ENCODE assay signal across 8 mouse cellular contexts in genomic region chr17:7821553-7822186, GRCm38 (mm10). TPM values are rescaled to one million over a fixed set of nuclear protein-coding genes. Genes with fewer than 3 reads are reported as not detected.
DNase-seq lines count a peak whose midpoint lies in the region; ATAC-seq and TF ChIP-seq lines count a peak whose summit lies in the region.

No protein-coding gene starts in this region.

- TF ChIP-seq EP300 in liver, postnatal 0 days (IDR thresholded peaks at IDR 0.05; ENCODE audit: low read depth), result no peak

- no peak overlapping the region for H3K4me3 ChIP-seq in neural tube, embryonic 15.5 days (replicated peaks)
- no peak overlapping the region for H3K4me3 ChIP-seq in liver, postnatal 0 days (ENCODE audit: low read depth, low read length)

- no peak for ATAC-seq in neural tube, embryonic 15.5 days (ENCODE audit: low FRiP score)
- no peak for ATAC-seq in liver, postnatal 0 days

- H3K9me3 ChIP-seq in neural tube, embryonic 15.5 days (replicated peaks), result no peaks in the 10 kb centered on the region
- no peaks in the 10 kb centered on the region for H3K9me3 ChIP-seq in liver, postnatal 0 days (ENCODE audit: low read length)

- peak; percentile 72 for TF ChIP-seq CTCF in liver, postnatal 0 days (IDR thresholded peaks at IDR 0.05; ENCODE audit: low read depth)

- no peak overlapping the region for H3K27ac ChIP-seq in neural tube, embryonic 15.5 days (replicated peaks)
- H3K27ac ChIP-seq in liver, postnatal 0 days (ENCODE audit: low read depth), result no peak overlapping the region

- H3K27me3 ChIP-seq in neural tube, embryonic 15.5 days (replicated peaks), result peaks cover 23% of the 10 kb centered on the region
- H3K27me3 ChIP-seq in liver, postnatal 0 days (ENCODE audit: insufficient read depth, low read length), result peaks cover 7% of the 10 kb centered on the region

- no peak overlapping the region for H3K4me2 ChIP-seq in neural tube, embryonic 15.5 days
- no peak overlapping the region for H3K4me2 ChIP-seq in liver, postnatal 0 days (ENCODE audit: low read depth, low read length)

- no peak overlapping the region for H3K9ac ChIP-seq in neural tube, embryonic 15.5 days (replicated peaks)
- H3K9ac ChIP-seq in liver, postnatal 0 days (replicated peaks), result no peak overlapping the region

- H3K36me3 ChIP-seq in neural tube, embryonic 15.5 days, result no peaks in the 10 kb centered on the region
- H3K36me3 ChIP-seq in liver, postnatal 0 days (replicated peaks; ENCODE audit: insufficient read depth, low read length), result no peaks in the 10 kb centered on the region

- H3K4me1 ChIP-seq in neural tube, embryonic 15.5 days, result peaks cover 5% of the 10 kb centered on the region; the same call in 1 of the 2 replicates
- H3K4me1 ChIP-seq in liver, postnatal 0 days (ENCODE audit: insufficient read depth), result no peaks in the 10 kb centered on the region

- intact Hi-C loops in heart, postnatal 36 days (cut with DNase I), result loop anchor here (2.0 to 5.0 kb wide), 2 partner anchors 224 to 379 kb away; no protein-coding TSS in a partner anchor

- peak; percentile 51 to 78 for DNase-seq in cerebellum, postnatal 14 days
- no peak for DNase-seq in cerebellum, adult 11-12 months
- peak; percentile 47 for DNase-seq in neural tube, embryonic 10.5 days (ENCODE audit: extremely low spot score, low spot score)
- DNase-seq in c-Kit-positive CD71-positive TER-119-negative erythroid progenitor cells, embryonic 14.5 days (ENCODE audit: low read depth), result peak; percentile 0
- DNase-seq in heart, postnatal 36 days, result peak; percentile 63 to 72
- DNase-seq in liver, postnatal 0 days, result peak; percentile 33
- DNase-seq in thymus, postnatal 14 days, result peak; percentile 29

- 34% methylated on average over 17 of the region's 17 CpGs for WGBS in neural tube, embryonic 15.5 days
- WGBS in liver, postnatal 0 days (ENCODE audit: insufficient replicate concordance), result 30% methylated on average over 17 of the region's 17 CpGs

RNA-seq across cellular contexts. Expression of gene Fndc1, which starts 5.4 kb away (rescaled TPM):
- polyA plus RNA-seq in neural tube, embryonic 15.5 days (2015; fragmentation: Nextera tagmentation; extraction: Ambion mirVana), result 12.9 and 13.8 TPM in 2 replicates
- total RNA-seq in heart, postnatal 36 days (2021), result 10 to 100 TPM; 17.9 to 23.7 TPM
- polyA plus RNA-seq in liver, postnatal 0 days (2015; fragmentation: Nextera tagmentation; extraction: Ambion mirVana), result 0.31 and 0.94 TPM in 2 replicates
